In genomic region chr17:26503981-26504671, GRCm38 (mm10) we compare ENCODE assay signal across 9 mouse cellular contexts. TPM values are rescaled to one million over a fixed set of nuclear protein-coding genes. Genes with fewer than 3 reads are reported as not detected.
A peak's percentile ranks its signal among the peaks of the same experiment; 100 is the strongest.
DNase-seq lines count a peak whose midpoint lies in the region; ATAC-seq and TF ChIP-seq lines count a peak whose summit lies in the region.
"Had no signal": no experiment of that assay in that cellular context is flagged by ENCODE, and none has a peak within 500 bp of the region (broad histone marks: within the 10 kb centered on the region; RNA-seq: fewer than 3 reads in every experiment).

No protein-coding gene starts in this region.

- H3K4me2 ChIP-seq in midbrain, embryonic 13.5 days (replicated peaks): peak overlapping the region; percentile 77

- no peak for TF ChIP-seq CTCF in cortical plate, adult 2 months (IDR thresholded peaks at IDR 0.05; ENCODE audit: extremely low read depth, insufficient read depth, low read length)
- no peak for TF ChIP-seq CTCF in testis, adult 2 months (IDR thresholded peaks at IDR 0.05; ENCODE audit: control insufficient read depth, insufficient read depth, insufficient replicate concordance, low read depth, low read length)

- H3K9me3 ChIP-seq in midbrain, embryonic 13.5 days: no peaks in the 10 kb centered on the region
- H3K9me3 ChIP-seq: G1E had no signal

- H3K27ac ChIP-seq in cortical plate, adult 2 months (ENCODE audit: insufficient read depth, low read length): peak overlapping the region; percentile 95
- H3K27ac ChIP-seq in midbrain, embryonic 13.5 days: peak overlapping the region; percentile 89
- peak overlapping the region; percentile 46 for H3K27ac ChIP-seq in testis, adult 2 months (ENCODE audit: control insufficient read depth, insufficient read depth, low read depth, low read length)

- intact Hi-C loops in left cerebral cortex, postnatal 25 days (cut with DNase I): no loop called here

- H3K27me3 ChIP-seq in midbrain, embryonic 13.5 days: no peaks in the 10 kb centered on the region
- H3K27me3 ChIP-seq in testis, adult 2 months (ENCODE audit: control insufficient read depth, insufficient read depth, low read length): no peaks in the 10 kb centered on the region

- H3K4me1 ChIP-seq in cortical plate, adult 2 months (ENCODE audit: control insufficient read depth, insufficient read depth, low read length): peaks cover 6% of the 10 kb centered on the region
- peaks cover 53% of the 10 kb centered on the region for H3K4me1 ChIP-seq in midbrain, embryonic 13.5 days (replicated peaks)
- H3K4me1 ChIP-seq in testis, adult 2 months (ENCODE audit: control insufficient read depth, insufficient read depth, low read length): peaks cover 16% of the 10 kb centered on the region

- peaks cover 6% of the 10 kb centered on the region; the same call in 1 of the 2 replicates for H3K36me3 ChIP-seq in midbrain, embryonic 13.5 days
- no peaks in the 10 kb centered on the region for H3K36me3 ChIP-seq in testis, adult 2 months (ENCODE audit: control insufficient read depth, insufficient read depth, low read length)

- peak; percentile 64 for DNase-seq in ovary, adult 18-20 months (ENCODE audit: low spot score)
- no peak for DNase-seq in ovary, postnatal 14 days (ENCODE audit: low spot score)
- DNase-seq in heart, adult 11 months: peak; percentile 99
- peak; percentile 92 for DNase-seq in kidney, adult 11 months
- peak; percentile 68 to 93 for DNase-seq in left cerebral cortex, postnatal 25 days (ENCODE audit: low spot score in 2 of 2)

- H3K9ac ChIP-seq in midbrain, embryonic 13.5 days (replicated peaks): peak overlapping the region; percentile 61

- 26% methylated on average over 11 of the region's 11 CpGs for WGBS in midbrain, embryonic 13.5 days

- no peak for ATAC-seq in midbrain, embryonic 13.5 days

- TF ChIP-seq POLR2A in cortical plate, adult 2 months (IDR thresholded peaks at IDR 0.05; ENCODE audit: extremely low read depth, insufficient read depth, low read length): peak; percentile 53; the same call in 1 of the 2 replicates
- TF ChIP-seq POLR2A in testis, adult 2 months (IDR thresholded peaks at IDR 0.05; ENCODE audit: control insufficient read depth, low read depth, low read length): no peak

- H3K4me3 ChIP-seq in cortical plate, adult 2 months (ENCODE audit: insufficient read depth, low read length): no peak overlapping the region
- peak overlapping the region; percentile 29 for H3K4me3 ChIP-seq in midbrain, embryonic 13.5 days (replicated peaks)
- peak overlapping the region; percentile 82 for H3K4me3 ChIP-seq in testis, adult 2 months (ENCODE audit: control insufficient read depth, low read depth, low read length)

RNA-seq across cellular contexts. Expression of gene Ergic1, which starts 57.2 kb away (rescaled TPM):
- polyA plus RNA-seq in cortical plate, adult 2 months (2012; rRNA removed): 140 and 143 TPM in 2 replicates
- 100 to 1,000 TPM; 163 to 168 TPM for total RNA-seq in left cerebral cortex, postnatal 25 days (2021)
- 91.5 and 102 TPM in 2 replicates for polyA plus RNA-seq in midbrain, embryonic 13.5 days (2015; fragmentation: Nextera tagmentation; extraction: Ambion mirVana)
- 115 and 122 TPM in 2 replicates for polyA plus RNA-seq in testis, adult 2 months (2012; rRNA removed)

RNA-seq across cellular contexts. Expression of gene Dusp1, which starts 57.8 kb away (rescaled TPM):
- 51.0 and 71.1 TPM in 2 replicates for polyA plus RNA-seq in cortical plate, adult 2 months (2012; rRNA removed)
- 10 to 100 TPM; 32.7 to 47.7 TPM for total RNA-seq in left cerebral cortex, postnatal 25 days (2021)
- polyA plus RNA-seq in midbrain, embryonic 13.5 days (2015; fragmentation: Nextera tagmentation; extraction: Ambion mirVana): 41.3 and 43.8 TPM in 2 replicates
- polyA plus RNA-seq in testis, adult 2 months (2012; rRNA removed): 19.7 and 24.5 TPM in 2 replicates
